Mouse (Mus musculus) erythroblast, embryonic 14.5 days (primary cell): ENCODE results near the gene Stt3a.

Experiments used
- GATA1 ChIP-seq: IDR thresholded peaks from 2 replicates; pipeline ENCODE4 v1.6.1; 2012; ENCODE audit warnings: low read length, inconsistent platforms, mixed read lengths
- TAL1 ChIP-seq: IDR thresholded peaks from 3 replicates; pipeline ENCODE4 v1.6.1; 2012; ENCODE audit warnings: low read length, inconsistent platforms, mixed read lengths

GRCm38 (mm10) chr9:36814486-36814885, 47.0 kb upstream of the Stt3a start:
- TF ChIP-seq GATA1, result no peak
- no peak for TF ChIP-seq TAL1
